Mouse (Mus musculus) lung, embryonic 16.5 days (tissue): ENCODE measurements at regions not wholly inside any gene's neighbourhood (a gene's known extent, or its start where the extent isn't known, plus 50 kb on each side); places are given as distances from the start of the nearest gene placed in this dataset.

ENCODE experiments used
- ATAC-seq: fragments of 200-750 bp; cut with Nextera tagmentation; 2 replicates; pipeline ENCODE4 v1.8.0; 2017; ENCODE audit warnings: low read depth, mild to moderate bottlenecking, moderate library complexity
- H3K27ac ChIP-seq: fragments of 300-500 bp; sonication (generic); 2 replicates; pipeline ENCODE4 v1.5.1; 2014; ENCODE audit warnings: mild to moderate bottlenecking, control low read depth, low read length
- H3K27me3 ChIP-seq: fragments of 300-500 bp; sonication (generic); 2 replicates; pipeline ENCODE4 v1.6.1; 2014; ENCODE audit warnings: low read depth, low read length, mixed read lengths; ENCODE audit not compliant: control insufficient read depth, insufficient read depth
- H3K36me3 ChIP-seq: fragments of 300-500 bp; sonication (generic); 2 replicates; pipeline ENCODE4 v1.6.1; 2014; ENCODE audit warnings: low read length; ENCODE audit not compliant: control insufficient read depth, insufficient read depth
- H3K4me1 ChIP-seq: fragments of 300-500 bp; sonication (generic); replicated peaks from 2 replicates; pipeline ENCODE4 v1.6.1; 2014; ENCODE audit warnings: low read length, mixed read lengths; ENCODE audit not compliant: control insufficient read depth, insufficient read depth
- H3K4me2 ChIP-seq: fragments of 300-500 bp; sonication (generic); 2 replicates; pipeline ENCODE4 v1.6.1; 2014; ENCODE audit warnings: low read depth, low read length, control low read depth
- H3K4me3 ChIP-seq: fragments of 300-500 bp; sonication (generic); 2 replicates; pipeline ENCODE4 v1.5.1; 2014; ENCODE audit warnings: mild to moderate bottlenecking, low read length, control low read depth
- H3K9ac ChIP-seq: fragments of 300-500 bp; sonication (generic); 2 replicates; pipeline ENCODE4 v1.6.1; 2014; ENCODE audit warnings: low read length, control low read depth
- H3K9me3 ChIP-seq: fragments of 300-500 bp; sonication (generic); 2 replicates; pipeline ENCODE4 v1.6.1; 2016; ENCODE audit warnings: low read length; ENCODE audit not compliant: control insufficient read depth
- WGBS: fragments of 180-500 bp; shearing (Covaris S2); extraction: QIAGEN DNeasy Blood & Tissue Kit; methylation state at CpG from one replicate; pipeline ENCODE4 v1.1.7; 2014; 5-methylcytosine and 5-hydroxymethylcytosine counted together

- ATAC-seq = no peak
- Histone ChIP-seq H3K36me3 (no peaks in the 10 kb centered on the region), H3K9me3 (no peaks in the 10 kb centered on the region), H3K27me3 (no peaks in the 10 kb centered on the region), H3K4me2 (no peak overlapping the region), H3K9ac (no peak overlapping the region), H3K4me3 (no peak overlapping the region), H3K27ac (no peak overlapping the region), H3K4me1 (no peaks in the 10 kb centered on the region)
- WGBS = 79% methylated on average over 8 of the region's 8 CpGs
These were observed 272.2 kb downstream of the Sec61b start for GRCm38 (mm10) chr4:47746498-47747190.

- no peak overlapping the region for H3K27ac ChIP-seq
- WGBS = 67% methylated on average over 6 of the region's 6 CpGs
- H3K27me3 ChIP-seq = no peaks in the 10 kb centered on the region
- H3K9ac ChIP-seq = no peak overlapping the region
- no peaks in the 10 kb centered on the region for H3K9me3 ChIP-seq
- no peaks in the 10 kb centered on the region for H3K4me1 ChIP-seq
- no peaks in the 10 kb centered on the region for H3K36me3 ChIP-seq
- no peak for ATAC-seq
- H3K4me3 ChIP-seq = no peak overlapping the region
- no peak overlapping the region for H3K4me2 ChIP-seq
These were observed 272.6 kb upstream of the Nr4a3 start for GRCm38 (mm10) chr4:47772230-47772920.

- Histone ChIP-seq H3K36me3 (no peaks in the 10 kb centered on the region), H3K4me1 (no peaks in the 10 kb centered on the region), H3K9ac (no peak overlapping the region), H3K27me3 (no peaks in the 10 kb centered on the region), H3K4me2 (no peak overlapping the region), H3K9me3 (no peaks in the 10 kb centered on the region), H3K27ac (no peak overlapping the region), H3K4me3 (no peak overlapping the region)
- 39% methylated on average over 5 of the region's 5 CpGs for WGBS
- peak; percentile 34; the same call in 1 of the 2 replicates for ATAC-seq
These were observed 270.3 kb upstream of the Nr4a3 start for GRCm38 (mm10) chr4:47774664-47775063.

- ATAC-seq = no peak
These were observed 263.9 kb upstream of the Nr4a3 start for GRCm38 (mm10) chr4:47781039-47781438.

GRCm38 (mm10) chr4:47796977-47797376, 248.0 kb upstream of the Nr4a3 start:
- no peak for ATAC-seq
- Histone ChIP-seq H3K27ac (no peak overlapping the region), H3K4me2 (no peak overlapping the region), H3K4me3 (no peak overlapping the region), H3K36me3 (no peaks in the 10 kb centered on the region), H3K27me3 (no peaks in the 10 kb centered on the region), H3K9me3 (no peaks in the 10 kb centered on the region), H3K4me1 (peaks cover 8% of the 10 kb centered on the region; the same call in 1 of the 2 replicates), H3K9ac (no peak overlapping the region)
- WGBS = 81% methylated on average over 4 of the region's 4 CpGs

More at GRCm38 (mm10) chr4:47781039-47781438, 263.9 kb upstream of the Nr4a3 start:
- WGBS = 74% methylated on average over 4 of the region's 4 CpGs
- Histone ChIP-seq H3K4me2 (no peak overlapping the region), H3K9ac (no peak overlapping the region), H3K9me3 (no peaks in the 10 kb centered on the region), H3K36me3 (no peaks in the 10 kb centered on the region), H3K4me3 (no peak overlapping the region), H3K27ac (no peak overlapping the region), H3K4me1 (no peaks in the 10 kb centered on the region), H3K27me3 (no peaks in the 10 kb centered on the region)

GRCm38 (mm10) chr4:47799165-47799564, 245.8 kb upstream of the Nr4a3 start:
- Histone ChIP-seq H3K9me3 (no peaks in the 10 kb centered on the region), H3K4me1 (peaks cover 2% of the 10 kb centered on the region; the same call in 1 of the 2 replicates), H3K9ac (no peak overlapping the region), H3K4me2 (no peak overlapping the region), H3K36me3 (no peaks in the 10 kb centered on the region), H3K27ac (no peak overlapping the region), H3K4me3 (no peak overlapping the region), H3K27me3 (no peaks in the 10 kb centered on the region)
- ATAC-seq = no peak
- 86% methylated on average over 5 of the region's 5 CpGs for WGBS

- Histone ChIP-seq H3K9me3 (no peaks in the 10 kb centered on the region), H3K4me3 (no peak overlapping the region), H3K4me2 (no peak overlapping the region), H3K9ac (no peak overlapping the region), H3K27ac (no peak overlapping the region), H3K4me1 (no peaks in the 10 kb centered on the region), H3K36me3 (no peaks in the 10 kb centered on the region), H3K27me3 (no peaks in the 10 kb centered on the region)
- WGBS = 39% methylated on average over 3 of the region's 3 CpGs
- ATAC-seq = no peak; the same call in 1 of the 2 replicates
These were observed 241.8 kb upstream of the Nr4a3 start for GRCm38 (mm10) chr4:47803111-47803510.

GRCm38 (mm10) chr4:47807877-47808276, 237.1 kb upstream of the Nr4a3 start:
- no peak for ATAC-seq
- H3K4me1 ChIP-seq = no peaks in the 10 kb centered on the region
- H3K36me3 ChIP-seq = no peaks in the 10 kb centered on the region
- no peak overlapping the region for H3K4me3 ChIP-seq
- H3K9ac ChIP-seq = no peak overlapping the region
- H3K27ac ChIP-seq = no peak overlapping the region
- H3K4me2 ChIP-seq = no peak overlapping the region
- H3K9me3 ChIP-seq = no peaks in the 10 kb centered on the region
- WGBS = 13% methylated on average over 3 of the region's 3 CpGs
- no peaks in the 10 kb centered on the region for H3K27me3 ChIP-seq

- no peak overlapping the region for H3K4me2 ChIP-seq
- 48% methylated on average over 7 of the region's 7 CpGs for WGBS
These were observed 230.9 kb upstream of the Nr4a3 start for GRCm38 (mm10) chr4:47814030-47814429.

More at GRCm38 (mm10) chr4:47814030-47814429, 230.9 kb upstream of the Nr4a3 start:
- no peak overlapping the region for H3K27ac ChIP-seq
- no peak overlapping the region for H3K9ac ChIP-seq
- no peaks in the 10 kb centered on the region for H3K27me3 ChIP-seq
- no peaks in the 10 kb centered on the region for H3K9me3 ChIP-seq
- no peak overlapping the region for H3K4me3 ChIP-seq
- ATAC-seq = 0 out of 2 replicates have a peak, but pooled peaks have one; percentile 17
- no peaks in the 10 kb centered on the region for H3K36me3 ChIP-seq
- H3K4me1 ChIP-seq = peaks cover 4% of the 10 kb centered on the region; the same call in 1 of the 2 replicates
